Mouse (Mus musculus) lung, postnatal 25 days (tissue): ENCODE measurements at regions not wholly inside any gene's neighbourhood (a gene's known extent, or its start where the extent isn't known, plus 50 kb on each side); places are given as distances from the start of the nearest gene placed in this dataset.

ENCODE experiments used
- DNase-seq: peaks from one replicate; pipeline ENCODE4 v3.0.0; 2022; ENCODE audit warnings: low spot score

DNA sequence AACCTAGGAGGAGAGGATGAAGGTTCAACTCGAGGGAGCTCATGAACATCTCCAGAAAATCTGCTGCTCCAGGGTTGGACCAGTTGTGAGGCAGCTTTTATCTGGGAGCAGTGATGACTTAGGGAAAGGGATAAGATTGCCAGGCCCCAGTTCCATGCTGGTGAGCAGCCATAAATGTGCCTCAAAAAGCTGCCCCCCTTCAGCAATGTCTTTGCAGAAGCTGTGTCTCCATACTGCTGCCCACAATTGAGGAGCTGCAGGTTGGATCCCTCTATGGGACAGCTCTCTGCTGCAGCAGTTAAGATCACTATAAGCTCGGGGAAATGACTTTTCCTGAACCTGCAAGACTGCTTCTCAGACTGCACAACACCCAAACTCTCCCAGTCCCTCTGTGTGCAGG lies 543.7 kb downstream of the Nfib start:
- DNase-seq, result no peak

DNA sequence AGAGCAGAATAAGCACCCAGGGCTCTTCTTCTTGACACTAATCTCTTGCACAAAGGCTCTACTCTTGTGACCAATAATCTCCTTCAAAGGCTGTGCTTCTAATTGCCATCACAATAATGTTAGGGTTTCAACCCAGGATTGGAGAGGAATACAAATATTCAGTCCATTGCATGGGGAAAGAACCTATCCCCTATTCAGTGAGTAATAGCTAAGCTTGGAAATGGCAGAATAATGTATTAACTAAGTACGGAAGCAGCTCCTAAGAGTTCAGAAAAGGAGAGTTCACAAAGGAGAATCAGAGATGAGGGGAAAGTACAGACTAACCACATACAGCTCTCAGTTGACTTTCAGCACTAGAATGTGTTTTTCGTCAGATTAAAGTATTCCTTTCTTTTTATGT lies 544.3 kb downstream of the Nfib start:
- no peak for DNase-seq

DNA sequence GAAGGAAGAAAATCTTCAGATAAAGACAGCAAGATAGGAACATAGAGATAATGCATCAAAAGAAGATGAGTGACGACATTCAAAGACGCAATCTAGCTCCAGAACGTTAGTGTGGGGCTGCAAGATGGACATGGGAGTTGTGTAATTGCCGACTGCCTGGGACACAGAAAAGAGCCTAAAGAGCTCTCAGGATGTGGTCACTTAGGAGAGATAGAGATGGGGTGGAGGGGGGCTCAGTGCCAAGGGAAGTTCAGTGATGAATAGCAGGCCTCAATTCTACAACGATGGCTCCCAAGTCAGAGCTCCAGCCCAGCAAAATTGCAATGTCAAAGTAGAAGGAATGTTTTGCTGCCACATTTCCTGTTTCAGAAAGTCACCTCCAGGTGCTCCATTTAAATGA lies 545.3 kb downstream of the Nfib start:
- DNase-seq, result no peak

DNA sequence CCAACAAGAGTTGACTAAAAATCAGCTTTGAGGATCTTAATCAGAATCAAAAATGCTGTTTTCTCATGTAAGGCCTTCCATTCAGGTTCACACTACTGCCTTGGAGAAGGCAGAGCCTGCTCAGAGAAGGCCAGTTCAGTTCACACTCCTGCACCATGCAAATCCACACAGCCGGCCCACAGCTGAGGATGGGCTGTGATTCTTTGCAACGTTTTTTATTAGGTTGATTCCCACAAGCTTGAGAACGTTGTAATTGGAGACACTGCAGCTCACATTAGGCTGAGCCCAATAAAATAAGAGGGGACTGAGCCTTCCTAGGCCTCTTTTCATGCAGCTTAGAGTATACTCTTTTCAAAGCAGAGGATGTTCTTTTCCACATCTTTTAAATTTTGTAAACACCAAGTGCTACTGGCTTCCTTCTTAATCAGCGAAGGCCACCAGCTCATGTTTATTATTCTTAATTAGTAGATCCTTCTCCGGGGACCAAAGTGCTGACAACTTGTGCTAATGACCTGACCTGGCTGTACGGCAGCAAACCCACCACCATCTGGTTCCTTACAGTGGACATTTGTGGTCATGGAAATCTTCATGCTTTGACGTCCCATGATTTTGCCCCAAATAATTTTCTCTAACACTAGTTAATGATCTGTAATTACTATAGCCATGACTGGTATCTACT lies 549.8 kb downstream of the Nfib start:
- DNase-seq, result no peak

DNA sequence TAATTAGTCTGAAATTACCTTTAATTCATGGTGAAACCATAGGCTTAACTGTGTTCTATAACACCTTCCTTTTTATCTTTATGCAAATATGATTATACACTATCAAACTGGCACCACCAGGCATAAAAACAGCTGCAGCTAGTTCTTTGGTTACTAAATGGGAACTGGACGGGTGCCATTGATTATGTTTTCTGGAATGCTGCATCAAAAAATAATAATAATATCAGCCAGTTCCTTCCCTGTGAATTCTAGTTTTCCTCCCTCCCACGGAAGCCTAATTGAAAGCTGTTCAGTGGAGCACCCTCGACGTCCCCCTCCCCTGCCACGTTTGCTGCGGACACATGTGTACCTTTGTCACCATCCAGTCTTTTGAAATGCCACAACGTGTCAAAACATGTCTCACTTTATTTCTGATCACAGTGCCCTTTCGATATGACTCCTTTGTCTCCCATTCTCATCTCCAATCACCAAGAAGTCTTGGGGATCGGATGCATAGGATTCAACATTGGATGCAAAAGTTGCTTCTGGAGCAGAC lies 551.5 kb downstream of the Nfib start:
- no peak for DNase-seq

DNA sequence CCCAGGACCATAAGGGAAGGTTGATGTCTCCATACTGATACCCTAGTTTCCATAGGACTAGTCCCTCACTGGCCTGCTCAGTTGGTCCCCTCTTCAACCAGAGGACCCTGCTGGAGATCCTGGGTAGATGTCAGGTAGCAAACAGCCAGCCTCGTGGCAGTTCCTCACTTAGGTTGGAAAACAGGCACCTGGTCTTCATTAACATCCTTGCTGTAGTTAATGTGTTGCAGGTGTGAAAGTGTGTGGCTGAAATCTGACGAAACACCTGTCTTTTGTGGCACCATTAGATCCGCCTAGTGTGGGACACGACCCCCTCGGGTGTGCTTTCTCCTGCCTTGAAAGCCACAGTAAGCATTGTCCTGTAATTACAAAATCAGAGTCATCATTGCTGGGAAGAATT lies 551.9 kb downstream of the Nfib start:
- no peak for DNase-seq

DNA sequence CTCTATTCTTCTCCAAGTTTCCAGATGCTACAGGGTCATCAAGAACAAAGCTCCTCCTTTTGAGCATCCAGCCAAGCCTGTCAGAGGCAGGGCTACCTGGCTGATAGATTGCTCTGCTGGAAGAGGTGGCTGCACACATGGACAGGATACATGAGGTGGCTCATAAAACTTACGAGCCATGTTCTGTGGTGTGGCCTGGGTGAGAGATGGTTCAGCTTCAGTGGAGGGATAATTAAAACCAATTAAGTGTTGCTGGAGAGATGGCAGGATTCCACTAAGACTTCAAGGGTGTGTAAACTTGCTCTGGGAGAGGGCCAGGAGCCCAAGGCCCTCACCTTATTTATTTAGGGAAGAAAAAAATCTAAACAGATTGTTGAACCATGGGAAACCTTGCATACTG lies 555.6 kb downstream of the Nfib start:
- no peak for DNase-seq

DNA sequence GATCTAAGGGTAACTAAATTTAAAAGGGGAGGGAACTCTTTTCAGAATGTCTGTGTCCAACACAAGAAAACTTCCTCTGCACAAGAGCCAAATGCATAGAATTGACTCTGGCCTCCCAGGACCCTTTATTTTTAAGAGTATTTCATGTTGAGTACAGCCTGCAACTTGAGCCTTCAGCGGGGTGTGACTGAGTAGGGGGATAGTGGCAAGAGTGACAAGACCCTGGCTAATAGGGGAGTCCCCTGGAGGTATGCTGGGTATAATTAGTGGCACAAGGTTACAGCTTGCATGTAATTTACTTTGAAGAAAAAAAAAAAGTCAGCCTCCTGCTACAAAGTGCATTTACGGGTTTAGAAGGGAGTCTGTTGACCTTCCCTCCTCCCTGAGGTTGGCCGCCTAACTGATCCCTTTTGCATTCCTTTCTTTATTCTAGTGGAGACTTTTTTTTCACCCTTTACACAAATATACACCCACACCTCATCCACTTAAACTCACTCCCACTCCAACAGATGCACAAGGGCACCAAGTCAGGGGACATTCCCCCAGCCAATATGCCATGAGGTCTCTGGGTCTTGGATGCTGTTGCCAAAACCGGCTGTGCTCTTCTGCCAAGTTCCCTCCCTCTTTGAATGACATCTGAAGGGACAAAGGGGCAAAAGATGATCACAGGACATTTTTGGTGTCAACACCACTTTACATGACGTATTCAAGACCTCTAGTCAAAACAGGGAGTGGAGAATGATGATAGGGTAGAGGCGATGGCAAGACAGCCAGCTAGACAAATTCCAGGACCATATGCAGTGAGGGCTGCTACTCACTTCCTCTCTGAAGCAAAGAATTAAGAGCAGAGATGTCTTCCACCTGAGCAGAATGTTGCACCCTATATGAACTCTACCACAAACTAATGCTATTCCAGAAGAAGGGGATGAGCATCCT lies 557.2 kb downstream of the Nfib start:
- DNase-seq, result no peak

DNA sequence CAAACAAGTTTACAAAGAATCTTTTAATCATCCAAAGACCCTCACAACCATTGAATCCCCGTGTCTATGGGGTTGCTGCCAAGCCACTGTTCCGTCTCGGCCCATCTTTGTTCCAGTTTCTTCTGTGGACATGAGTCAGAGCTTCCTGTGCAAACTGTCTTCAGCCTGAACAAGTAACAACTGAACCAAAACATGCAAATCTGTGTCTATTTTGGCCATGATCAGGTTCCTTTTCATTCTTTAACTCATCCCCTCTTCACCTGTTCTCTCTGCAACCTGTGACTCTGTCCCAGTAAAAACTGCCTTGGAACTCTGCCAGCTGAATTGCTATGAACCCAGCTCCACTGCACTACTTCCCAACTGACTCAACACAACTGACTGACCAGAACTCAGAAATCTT lies 563.2 kb downstream of the Nfib start:
- no peak for DNase-seq

DNA sequence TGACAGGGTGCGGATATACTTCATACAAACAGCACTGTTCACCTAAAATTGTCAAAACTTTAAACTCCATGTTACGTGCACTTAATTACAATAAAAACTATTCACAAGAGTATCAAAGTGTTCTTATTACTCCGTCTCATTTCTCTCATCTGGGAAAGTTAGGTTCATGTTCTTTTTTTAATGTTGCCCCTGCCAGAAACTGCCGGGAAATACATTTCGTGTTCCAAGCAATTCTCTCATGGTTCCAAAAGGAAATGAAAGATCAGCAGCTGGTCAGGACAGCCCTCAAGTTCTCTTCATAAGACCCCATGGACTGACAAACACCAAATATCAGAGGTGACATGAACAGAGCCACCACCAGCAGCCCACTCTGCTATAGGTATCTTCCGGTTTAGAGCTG lies 565.7 kb downstream of the Nfib start:
- no peak for DNase-seq

DNA sequence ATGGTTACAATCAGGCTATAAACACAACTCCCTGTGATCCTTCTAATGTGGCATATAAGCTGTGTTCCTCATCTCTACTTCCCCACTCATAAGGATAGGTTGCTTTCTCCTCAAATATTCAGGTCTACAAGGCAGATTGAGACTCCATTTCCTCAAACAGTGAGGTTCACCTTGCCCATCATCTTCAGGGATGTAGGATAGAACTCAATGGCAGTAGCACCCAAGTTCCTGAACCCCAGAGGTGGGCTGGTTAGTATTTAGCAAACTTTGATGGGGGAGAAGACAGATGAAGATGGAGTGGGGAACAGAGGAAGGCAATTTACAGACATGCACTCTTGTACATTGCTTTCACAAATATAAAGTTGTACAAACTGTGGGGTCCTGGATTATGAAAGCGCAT lies 566.5 kb downstream of the Nfib start:
- no peak for DNase-seq

DNA sequence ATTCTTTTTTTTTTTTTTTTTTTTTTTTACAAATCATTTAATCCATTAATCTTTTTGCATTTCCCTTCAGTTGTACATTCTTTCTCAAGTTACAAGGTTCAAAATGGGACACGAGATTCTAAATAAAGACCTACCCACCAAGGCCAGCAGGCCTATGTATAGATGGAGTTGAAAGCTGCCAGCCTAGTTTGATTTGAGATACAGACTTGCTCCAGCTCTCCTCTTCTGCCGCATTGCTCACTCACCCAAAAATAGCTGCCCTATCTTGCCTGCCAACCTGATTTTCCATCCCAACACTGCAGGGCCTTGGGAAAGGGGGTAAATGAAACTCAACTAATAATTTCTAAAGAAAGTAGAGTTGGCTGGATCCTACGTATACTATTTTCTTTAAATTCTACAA lies 572.7 kb downstream of the Nfib start:
- DNase-seq, result no peak

DNA sequence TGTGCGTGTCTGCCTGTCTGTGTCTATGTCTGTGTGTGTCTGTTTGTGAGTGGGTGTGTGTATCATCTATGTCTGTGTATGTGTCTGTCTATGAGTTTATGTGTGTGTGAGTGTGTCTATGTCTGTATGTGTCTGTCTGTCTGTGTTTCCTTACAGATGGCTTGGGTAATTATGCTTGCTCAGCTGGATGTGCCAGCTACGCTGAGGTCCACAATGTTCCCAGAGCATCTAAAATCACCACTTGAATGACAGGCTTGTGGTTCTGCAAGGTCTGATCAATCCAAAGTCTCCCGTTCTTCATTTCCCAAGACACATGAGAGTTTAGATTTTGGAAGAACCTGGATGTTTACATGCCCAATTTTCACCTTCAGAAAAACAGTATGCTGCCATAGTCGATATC lies 573.2 kb downstream of the Nfib start:
- no peak for DNase-seq

DNA sequence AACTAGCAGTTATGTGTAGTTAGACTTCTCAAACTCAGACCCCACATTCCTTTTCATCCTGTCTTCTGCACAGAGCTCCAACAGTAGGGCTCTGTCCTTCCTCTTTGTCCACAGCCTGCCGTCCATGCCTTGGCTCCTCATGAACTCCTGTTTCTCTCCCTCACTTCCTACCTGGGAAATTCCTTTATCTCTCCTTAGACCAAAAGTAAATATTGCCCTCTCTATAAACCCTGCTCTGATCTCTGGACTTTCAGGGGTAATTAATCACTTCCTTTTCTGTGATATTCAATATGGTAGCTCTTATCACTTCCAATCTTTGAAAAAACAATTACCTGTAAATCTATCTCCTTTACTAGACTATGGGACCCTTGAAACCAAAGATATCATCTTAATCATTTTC lies 576.1 kb downstream of the Nfib start:
- no peak for DNase-seq

DNA sequence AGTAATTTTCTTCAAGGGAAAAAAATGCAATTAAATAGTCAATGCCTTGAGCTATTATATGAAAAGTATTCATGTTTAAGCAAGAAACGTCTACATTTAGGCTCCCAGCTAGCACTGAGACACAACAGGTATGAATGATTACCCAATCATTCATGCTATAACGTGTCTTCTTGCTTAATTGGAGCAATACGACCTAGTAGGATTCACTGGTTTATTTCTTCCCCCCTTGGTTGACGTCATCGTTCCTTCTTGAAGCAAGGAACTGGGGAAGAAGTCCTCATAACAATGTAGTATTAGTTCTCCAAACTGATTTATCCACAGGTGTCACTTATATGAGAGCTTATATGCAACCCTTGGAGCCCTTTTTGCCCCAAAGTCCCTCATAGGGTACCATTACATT lies 581.8 kb downstream of the Nfib start:
- no peak for DNase-seq

DNA sequence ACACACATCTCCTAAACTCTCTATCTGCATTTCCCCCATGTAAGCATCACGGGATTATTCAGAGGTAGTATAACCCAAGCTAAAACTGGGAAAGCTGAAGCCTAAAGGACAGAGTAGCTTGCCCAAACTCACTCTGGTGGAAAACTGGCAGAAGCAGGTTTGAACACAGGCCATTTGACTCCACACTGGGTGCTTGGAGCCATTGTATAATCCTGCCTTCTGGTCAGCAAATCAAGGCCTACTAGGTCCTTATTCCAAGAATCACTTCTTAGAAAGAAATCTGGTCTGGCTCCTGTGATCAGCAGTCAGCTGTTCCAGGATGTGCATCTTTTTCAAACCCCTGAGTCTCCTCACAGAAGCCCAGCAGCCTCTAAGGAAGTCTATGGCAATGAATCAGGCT lies 582.4 kb downstream of the Nfib start:
- no peak for DNase-seq

DNA sequence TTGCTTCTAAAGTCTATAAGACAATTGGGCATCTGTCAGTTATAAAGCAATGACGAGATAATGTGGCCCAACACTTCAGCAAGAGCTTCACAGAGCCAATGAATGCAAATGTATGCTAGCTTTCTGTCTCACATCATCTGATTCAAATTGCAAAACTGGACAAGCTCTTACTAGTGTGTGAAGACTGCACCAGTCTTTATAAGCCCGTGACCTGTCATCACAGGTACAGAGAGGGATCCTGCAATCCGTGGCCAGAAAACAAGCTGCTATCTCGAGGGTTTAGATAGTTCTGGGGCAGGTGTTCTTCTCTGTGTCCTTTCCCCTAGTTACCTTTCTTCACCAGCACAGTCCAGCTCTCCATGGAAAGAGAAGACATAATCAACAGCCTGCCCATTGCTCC lies 584.8 kb downstream of the Nfib start:
- DNase-seq, result no peak

DNA sequence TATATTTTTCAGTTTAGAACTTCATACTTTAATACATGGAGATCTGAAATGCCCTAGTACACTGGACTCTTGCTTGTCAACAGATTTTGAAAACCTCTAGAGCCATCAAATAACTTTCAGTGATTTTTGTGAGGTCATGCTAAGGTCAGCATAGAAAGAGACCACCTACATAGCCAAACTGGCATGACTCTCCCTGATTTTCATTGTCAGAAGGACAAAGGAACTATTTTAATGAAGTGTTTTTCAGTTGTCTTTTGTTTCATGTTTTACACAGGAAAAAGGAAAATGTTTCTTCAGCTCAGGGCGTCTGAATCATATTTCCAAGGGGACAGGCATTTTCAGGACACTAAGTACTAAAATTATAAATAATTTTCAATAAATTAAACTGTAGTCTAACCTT lies 585.2 kb downstream of the Nfib start:
- no peak for DNase-seq

DNA sequence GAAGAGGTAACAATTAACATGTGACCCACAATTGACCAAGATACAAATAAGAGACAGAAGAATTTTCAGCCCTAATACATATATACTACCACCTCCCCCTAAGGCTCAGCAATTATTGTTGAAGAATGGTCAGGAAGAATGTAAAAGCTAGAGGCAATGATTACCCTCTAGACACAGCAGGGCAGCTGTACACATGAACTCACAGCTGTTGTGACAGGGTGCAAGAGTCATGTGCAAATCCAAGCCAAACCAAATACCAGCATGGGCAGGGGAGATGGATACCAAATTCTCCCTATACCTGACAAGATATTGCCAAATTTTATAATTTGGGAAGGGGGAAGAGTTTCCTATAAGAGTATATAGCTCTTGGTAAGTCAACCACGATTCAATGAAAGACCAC lies 603.7 kb downstream of the Nfib start:
- DNase-seq, result no peak

DNA sequence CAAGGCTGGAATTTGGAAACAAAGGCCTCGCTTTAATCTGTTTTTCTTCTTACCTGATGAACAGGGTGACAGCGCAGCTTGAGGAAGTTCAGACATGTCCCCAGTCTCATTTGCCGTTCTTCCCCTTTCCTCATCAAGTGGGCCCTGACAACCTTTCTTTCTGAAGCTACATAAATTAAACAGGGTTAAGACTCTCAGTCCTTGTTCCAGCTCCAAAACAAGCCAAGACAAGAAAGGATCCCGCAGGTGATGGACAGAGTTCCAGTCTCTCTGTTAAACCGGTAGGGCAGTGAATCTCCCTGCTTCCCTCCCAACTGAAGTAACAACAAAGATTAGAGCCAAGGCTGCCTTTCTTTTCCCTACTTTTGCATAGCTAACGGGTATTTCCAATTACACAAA lies 605.6 kb downstream of the Nfib start:
- no peak for DNase-seq

DNA sequence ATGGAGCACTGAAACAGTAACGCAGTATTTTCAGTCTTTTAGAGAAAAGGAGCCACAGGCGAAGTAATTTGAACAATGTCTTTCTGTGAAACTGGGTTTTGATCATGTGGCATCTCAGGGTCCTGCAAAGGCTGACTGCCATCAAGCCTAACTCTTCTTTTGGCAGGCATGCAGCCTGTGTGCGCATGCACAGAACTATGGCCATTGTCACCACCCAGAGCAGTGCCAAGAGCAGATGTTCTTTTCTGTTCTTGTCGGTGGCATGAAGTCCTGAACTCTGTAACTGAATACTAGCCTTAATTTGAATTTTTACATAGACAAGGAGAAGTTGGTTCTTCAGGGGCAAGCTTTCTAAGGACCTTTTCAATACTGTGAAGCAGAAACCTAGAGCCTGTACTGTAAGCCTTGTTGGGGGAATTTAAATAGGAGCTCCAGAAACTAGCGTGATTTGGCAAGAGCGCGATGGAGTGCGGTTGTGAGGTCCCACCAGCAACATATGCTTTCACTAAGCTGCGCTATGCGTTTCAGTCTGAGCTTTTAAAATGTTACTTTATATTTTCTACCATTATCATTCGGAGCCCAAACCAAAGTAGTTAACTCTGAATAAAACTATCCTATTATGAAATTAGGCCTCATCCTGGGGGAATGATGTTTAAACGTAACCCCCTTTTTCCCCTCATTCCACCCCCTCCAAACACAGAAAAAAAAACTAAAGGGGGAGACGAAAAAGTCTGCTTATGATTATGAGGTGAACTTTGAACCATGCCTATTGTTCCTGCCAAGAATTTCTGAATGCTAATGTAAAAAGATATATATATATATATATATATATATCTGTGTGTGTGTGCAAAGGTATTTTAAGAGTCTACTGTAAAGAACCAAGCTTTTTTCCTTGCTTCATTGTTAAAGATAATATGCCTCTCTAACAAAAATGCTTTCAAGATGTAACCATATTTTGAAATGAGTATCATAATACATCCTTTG lies 606.3 kb downstream of the Nfib start:
- no peak for DNase-seq
